Mouse (Mus musculus) retina, postnatal 7 days (tissue): ENCODE results near the gene Slc7a6.
A peak's percentile ranks its signal among the peaks of the same experiment; 100 is the strongest.
"Not testable (repeated sequence)": the region's sequence is repeated elsewhere in the genome, so short reads cannot be mapped to it uniquely, and the experiment has no call there.

ENCODE experiments used
- DNase-seq: peaks from one replicate; pipeline ENCODE4 v3.0.0-alpha.2; 2012; ENCODE audit warnings: low read depth, low spot score

Gene Slc7a6

DNA sequence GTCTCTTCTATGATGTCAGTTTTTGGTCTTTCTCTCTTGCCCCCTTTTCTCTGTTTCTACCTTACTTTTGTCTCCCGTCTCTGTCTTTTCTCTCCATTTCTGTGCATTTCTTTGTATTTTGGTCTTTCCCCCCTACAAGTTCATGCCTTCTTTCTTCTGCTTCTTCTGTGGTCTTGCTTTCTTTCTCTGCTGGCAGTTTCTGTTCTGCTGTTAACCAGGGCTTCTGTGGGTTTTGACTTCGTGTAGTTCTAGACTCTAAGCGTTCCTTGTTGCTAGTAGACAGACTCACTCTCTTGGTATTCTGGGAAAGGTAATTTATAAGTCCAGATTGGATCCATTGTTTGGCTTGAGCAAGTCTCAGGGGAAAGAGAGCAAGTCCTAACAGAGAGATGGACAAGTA lies 17.7 kb downstream of the Slc7a6 start:
- DNase-seq, result no peak

DNA sequence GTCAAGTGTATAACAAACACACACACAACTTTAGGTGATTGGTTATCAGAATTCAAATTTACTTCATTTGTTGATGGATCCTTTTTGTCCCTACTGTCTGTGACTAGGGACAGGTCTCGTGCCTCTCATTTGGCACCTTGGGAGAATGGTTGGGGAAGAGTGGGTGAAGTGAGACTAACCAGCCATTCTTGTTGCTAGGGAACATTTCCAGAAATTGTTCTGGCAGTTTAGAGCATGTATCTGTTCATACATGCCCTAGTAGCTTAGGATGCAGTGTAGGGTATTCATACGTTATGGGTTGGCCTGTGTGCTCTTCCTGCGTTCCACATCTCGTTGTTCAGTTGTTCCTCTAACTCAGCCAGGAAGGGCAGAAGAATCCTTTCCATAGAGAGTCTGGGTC lies 20.5 kb downstream of the Slc7a6 start:
- DNase-seq, result no peak

DNA sequence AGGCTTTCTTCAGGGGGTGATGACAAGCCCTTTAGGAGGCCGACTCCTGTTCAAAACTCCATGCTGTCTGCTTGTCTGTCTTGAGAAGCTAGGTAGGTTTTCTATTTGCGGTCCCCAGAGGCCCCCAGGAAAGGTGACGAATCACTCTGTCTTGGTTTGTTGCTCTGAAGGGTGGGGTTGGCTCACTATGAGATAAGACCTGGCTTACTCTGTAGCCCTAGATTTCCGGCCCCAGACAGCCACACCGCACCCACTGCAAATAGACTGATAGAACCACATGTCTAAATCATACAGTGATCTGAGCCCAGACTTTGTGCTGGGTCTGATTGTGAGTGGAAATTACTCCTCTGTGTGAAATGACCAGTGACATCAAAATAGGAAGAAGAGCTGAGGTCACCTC lies 23.0 kb downstream of the Slc7a6 start:
- no peak for DNase-seq

DNA sequence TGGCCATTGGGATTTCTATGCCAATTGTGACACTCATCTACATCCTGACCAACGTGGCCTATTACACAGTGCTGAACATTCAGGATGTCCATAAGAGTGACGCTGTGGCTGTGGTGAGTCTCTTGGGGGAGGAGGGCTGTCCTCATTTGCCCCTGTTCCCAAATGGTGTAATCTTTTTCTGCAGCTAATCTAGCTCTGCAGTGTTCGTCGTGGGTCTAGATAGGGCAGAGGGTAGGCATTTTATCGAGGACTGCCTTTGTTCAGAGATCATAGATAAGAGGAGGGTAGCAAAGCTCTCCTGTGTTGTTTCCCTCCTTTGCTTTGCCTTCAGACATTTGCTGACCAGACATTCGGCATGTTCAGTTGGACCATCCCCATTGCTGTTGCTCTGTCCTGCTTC lies 24.5 kb downstream of the Slc7a6 start:
- no peak for DNase-seq

- DNase-seq, result no peak
These were observed 25.4 kb downstream of the Slc7a6 start for GRCm38 (mm10) chr8:106194062-106194461.

DNA sequence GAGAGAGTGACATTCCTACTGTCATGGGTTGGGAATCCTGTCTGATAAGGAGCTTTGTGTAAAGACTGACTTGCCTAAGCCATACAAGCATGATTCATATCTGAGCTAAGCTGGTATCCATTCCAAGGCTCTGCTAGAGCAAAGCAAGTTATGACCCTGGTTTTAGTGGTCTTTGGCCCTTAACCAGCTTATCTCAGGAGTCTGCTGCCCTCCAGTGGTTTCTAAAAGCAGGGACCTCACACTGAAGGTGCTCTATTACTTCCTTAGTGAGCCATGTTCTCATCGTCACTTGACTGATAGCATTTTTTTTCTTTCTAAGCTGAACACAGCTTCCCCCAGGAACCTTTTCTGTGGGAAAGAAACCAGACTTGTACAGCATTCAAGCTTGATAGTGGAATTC lies 30.1 kb downstream of the Slc7a6 start:
- DNase-seq, result peak; percentile 49

DNA sequence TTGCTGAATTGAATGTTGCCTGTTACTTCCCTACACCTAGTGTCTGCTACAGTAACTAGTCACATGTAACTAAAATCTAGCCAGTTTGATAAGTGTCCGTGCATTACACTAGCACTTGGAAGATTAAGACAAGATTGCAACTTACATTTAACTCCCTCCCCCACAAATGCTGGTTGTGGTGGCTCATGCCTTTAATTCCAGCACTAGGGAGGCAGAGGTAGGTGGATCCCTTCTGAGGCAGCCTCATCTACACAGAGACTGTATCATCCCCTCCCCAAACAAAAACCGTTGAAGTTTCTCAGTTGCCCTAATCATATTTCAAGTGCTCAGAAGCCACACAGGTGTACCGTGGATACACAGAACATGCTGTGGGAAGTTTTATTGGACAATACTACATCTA lies 30.9 kb downstream of the Slc7a6 start:
- not testable (repeated sequence) for DNase-seq

- peak; percentile 19 for DNase-seq
These were observed 41.5 kb downstream of the Slc7a6 start for GRCm38 (mm10) chr8:106210035-106210731.

DNA sequence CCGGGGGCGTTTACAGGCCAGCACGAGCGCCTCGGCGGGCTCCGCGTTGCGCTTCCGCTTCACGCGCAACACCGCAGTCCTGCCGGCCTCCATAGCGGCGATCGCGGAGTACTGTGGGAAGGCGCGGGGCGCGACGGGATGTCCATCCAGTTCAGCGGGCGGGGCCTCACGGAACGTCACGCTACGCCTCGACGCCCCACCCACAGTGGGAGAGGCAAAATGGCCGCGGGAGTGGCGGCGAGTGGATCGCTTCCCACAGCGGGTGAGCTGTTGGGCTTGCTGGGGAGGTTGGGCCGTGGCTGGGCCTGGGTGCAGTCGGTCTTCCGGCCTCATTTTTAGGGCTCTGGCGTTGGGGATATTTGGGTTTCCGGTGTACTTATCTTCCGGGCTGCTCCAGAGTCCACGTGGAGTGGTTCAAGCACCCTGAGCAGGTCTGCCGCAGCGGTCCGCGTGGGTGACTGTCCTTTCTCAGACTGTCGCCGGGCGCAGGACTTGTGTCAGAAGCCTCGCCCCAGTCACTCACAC lies 42.2 kb downstream of the Slc7a6 start, which contains the start of the genes Slc7a6os and Prmt7:
Slc7a6os (minus strand) TSS at position 115 of the 525 bp plus-strand sequence.
Prmt7 (plus strand) TSS at position 116 of the 525 bp plus-strand sequence.
- DNase-seq, result peak; percentile 90

DNA sequence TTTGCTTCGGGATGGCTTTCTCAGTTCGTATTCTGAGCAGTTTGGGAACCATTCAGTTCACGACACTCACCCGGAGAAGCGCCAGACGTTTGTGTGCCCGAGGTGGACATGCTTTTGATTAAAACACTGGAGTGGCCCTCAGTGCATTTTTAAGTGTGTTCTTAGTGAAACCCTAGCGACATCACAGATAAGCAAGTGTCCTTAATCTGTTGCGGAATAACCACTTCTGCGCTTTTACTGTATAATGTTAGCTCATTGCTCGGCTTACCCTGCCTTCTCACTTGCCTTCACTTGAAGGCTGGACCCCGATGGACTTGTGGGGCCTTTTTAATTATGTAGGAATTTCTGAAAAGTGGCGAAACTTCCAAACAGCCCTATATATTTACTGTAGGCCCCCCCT lies 42.8 kb downstream of the Slc7a6 start:
- DNase-seq, result peak; percentile 9

DNA sequence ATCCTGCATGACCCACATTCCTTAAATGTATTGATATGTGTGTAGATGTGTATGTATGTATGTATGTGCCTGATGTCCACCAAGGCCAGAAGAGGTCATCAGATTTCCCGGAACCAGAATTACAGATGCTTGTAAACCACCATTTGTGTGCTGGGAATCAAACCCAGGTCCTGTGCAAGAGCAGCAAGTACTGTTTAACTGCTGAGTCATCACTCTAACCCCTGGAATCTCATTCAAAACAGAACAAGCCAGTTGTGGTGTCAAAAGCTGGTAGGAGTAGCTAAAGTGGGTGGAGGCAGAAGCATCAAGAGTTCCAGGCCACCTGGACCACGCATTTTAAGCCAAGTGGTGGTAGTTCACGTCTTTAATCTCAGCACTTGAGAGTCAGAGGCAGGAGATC lies 45.3 kb downstream of the Slc7a6 start:
- DNase-seq, result no peak

GRCm38 (mm10) chr8:106219620-106220019 lies 51.0 kb downstream of the Slc7a6 start:
- no peak for DNase-seq

DNA sequence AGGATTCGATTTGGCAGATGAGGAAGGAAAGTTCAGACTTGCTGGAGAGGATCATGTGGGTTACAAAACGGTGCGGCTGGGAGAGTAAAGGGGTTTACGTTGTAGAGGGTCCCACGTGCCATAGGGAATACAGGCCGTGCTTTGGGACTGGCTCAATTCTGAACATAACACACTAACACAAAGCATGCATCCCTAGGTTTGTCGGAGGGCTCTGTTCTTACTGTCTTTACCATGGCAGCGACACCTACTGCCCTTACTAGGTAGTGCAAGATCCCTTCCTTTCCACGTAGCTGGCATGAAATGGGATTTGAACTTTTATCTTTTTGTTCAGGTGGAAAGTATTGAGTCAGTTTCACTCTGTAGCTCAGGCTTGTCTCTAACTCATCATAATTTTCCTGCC lies 57.9 kb downstream of the Slc7a6 start:
- DNase-seq, result peak; percentile 37

DNA sequence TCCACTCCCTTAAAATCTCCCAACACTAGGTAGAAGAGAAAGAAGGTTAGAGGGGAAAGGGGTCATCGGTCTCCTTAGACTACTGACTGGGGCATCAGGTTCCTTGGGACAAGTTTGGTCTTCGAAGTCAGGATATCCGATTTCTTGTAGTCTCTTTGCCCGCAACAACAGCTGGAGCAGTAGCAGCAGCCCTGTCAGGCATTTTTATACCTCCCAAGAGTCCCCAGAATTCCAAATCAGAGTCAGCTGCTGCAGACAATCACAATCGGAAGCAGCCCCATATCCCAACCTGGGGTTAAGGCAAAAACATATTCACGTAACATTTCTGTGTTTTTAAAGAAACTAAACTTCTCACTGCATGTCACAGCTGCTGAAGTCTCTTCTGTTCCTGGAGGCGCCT lies 62.9 kb downstream of the Slc7a6 start:
- no peak for DNase-seq

- DNase-seq, result no peak
These were observed 64.1 kb downstream of the Slc7a6 start for GRCm38 (mm10) chr8:106232751-106233150.

GRCm38 (mm10) chr8:106234567-106235261 lies 66.1 kb downstream of the Slc7a6 start:
- DNase-seq, result no peak

DNA sequence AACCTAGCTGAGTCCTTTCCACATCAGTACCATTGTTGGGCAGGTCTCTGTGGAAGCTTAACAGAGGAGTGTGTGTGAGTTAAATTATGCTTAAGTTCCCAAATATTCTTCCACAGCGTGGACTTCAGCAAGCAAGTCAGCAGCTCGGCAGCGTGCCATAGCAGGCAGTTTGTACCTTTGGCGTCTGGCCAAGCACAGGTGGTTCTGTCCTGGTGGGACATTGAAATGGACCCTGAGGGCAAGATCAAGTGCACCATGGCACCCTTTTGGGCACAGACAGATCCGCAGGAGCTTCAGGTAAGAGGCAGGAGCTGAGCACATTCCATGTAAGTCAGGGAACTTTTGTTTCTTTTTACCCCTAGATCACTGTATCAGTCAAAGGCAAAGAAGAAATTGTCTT lies 68.4 kb downstream of the Slc7a6 start:
- DNase-seq, result no peak
